In the genomic region with DNA sequence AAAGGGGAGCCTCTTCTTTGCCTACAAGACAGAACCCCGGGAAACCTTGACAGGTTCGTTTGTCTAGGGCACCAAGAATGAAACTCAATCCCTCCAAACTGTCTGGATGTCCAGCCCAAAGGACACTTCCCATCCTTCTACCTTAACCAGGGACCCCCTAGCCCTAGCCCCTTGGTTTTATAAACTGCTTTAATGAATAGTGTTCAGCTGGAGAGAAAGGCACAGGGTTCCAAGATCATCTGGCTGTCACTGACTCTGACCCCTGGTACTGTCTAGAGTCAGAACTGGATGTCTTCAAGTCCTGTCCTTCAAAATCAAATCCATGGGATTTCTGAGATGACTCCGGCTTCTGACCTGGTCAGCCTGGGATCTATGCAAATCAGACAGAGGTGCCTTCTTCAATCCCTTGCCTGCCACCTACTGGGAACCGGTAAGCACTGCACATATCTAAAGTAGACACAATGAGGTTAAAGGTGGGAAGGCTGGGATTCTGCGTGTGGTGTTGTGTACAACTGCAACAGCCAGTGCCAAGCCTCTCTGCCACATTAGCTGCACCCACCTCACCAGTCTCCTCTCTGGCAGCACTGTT, we compare ENCODE assay signal across 8 mouse cellular contexts. TPM values are rescaled to one million over a fixed set of nuclear protein-coding genes. Genes with fewer than 3 reads are reported as not detected.
DNase-seq lines count a peak whose midpoint lies in the region; ATAC-seq and TF ChIP-seq lines count a peak whose summit lies in the region.

No protein-coding gene starts in this region.

- peak; percentile 87 for TF ChIP-seq CTCF in kidney, postnatal 0 days (IDR thresholded peaks at IDR 0.05; ENCODE audit: low read depth)
- TF ChIP-seq CTCF in lung, adult 2 months (IDR thresholded peaks at IDR 0.05; ENCODE audit: insufficient read depth, low read length), result peak; percentile 74

- no peak for TF ChIP-seq POLR2A in lung, adult 2 months (IDR thresholded peaks at IDR 0.05; ENCODE audit: borderline replicate concordance, extremely low read depth, low read depth, low read length)

- peak; percentile 20 to 37 for DNase-seq in CD8-positive naive resting alpha-beta T cell, adult 2 months (ENCODE audit: low read depth in 2 of 2, low spot score in 2 of 2)
- peak; percentile 29 for DNase-seq in T-cell, adult 2 months (ENCODE audit: low spot score)
- DNase-seq in cerebellum, postnatal 14 days, result peak; percentile 90
- peak; percentile 58 for DNase-seq in gastrocnemius, postnatal 10 days
- peak; percentile 86 for DNase-seq in kidney, postnatal 0 days (ENCODE audit: low spot score)
- DNase-seq in lung, adult 2 months, result peak; percentile 58
- DNase-seq in ovary, postnatal 10 days (ENCODE audit: low spot score), result peak; percentile 11
- DNase-seq in yolk sac, embryonic 10.5 days (ENCODE audit: low spot score), result peak; percentile 36

- H3K27me3 ChIP-seq in kidney, postnatal 0 days (ENCODE audit: insufficient read depth, low read length), result no peaks in the 10 kb centered on the region

- no peaks in the 10 kb centered on the region for H3K36me3 ChIP-seq in kidney, postnatal 0 days (ENCODE audit: insufficient read depth, low read length)

- no peak overlapping the region for H3K4me2 ChIP-seq in kidney, postnatal 0 days (ENCODE audit: low read length)

- ATAC-seq in kidney, postnatal 0 days (replicated peaks; ENCODE audit: low FRiP score, low read depth), result peak; percentile 49; the same call in 1 of the 2 replicates

- H3K27ac ChIP-seq in kidney, postnatal 0 days, result no peak overlapping the region

- H3K4me3 ChIP-seq in kidney, postnatal 0 days (replicated peaks; ENCODE audit: low read depth, low read length), result no peak overlapping the region
- H3K4me3 ChIP-seq in lung, adult 2 months (replicated peaks; ENCODE audit: extremely low read depth, low read depth, low read length), result no peak overlapping the region

- no peaks in the 10 kb centered on the region for H3K4me1 ChIP-seq in kidney, postnatal 0 days (replicated peaks; ENCODE audit: insufficient read depth, low read length)
- H3K4me1 ChIP-seq in lung, adult 2 months (ENCODE audit: control insufficient read depth, insufficient read depth, low read length), result no peaks in the 10 kb centered on the region

- H3K9ac ChIP-seq in kidney, postnatal 0 days (ENCODE audit: low read depth, low read length), result no peak overlapping the region

- no peaks in the 10 kb centered on the region for H3K9me3 ChIP-seq in kidney, postnatal 0 days (replicated peaks; ENCODE audit: low read length)

- 12% methylated on average over 5 of the region's 5 CpGs for WGBS in kidney, postnatal 0 days
- WGBS in lung, adult 2 months, result 10% methylated on average over 5 of the region's 5 CpGs

RNA-seq across cellular contexts. Expression of a gene that starts 13.0 kb away (rescaled TPM):
- total RNA-seq in gastrocnemius, postnatal 10 days (2021), result under 1 TPM; 0.16 to 0.23 TPM
- polyA plus RNA-seq in kidney, postnatal 0 days (2015; fragmentation: Nextera tagmentation; extraction: Ambion mirVana), result 0.38 and 0.41 TPM in 2 replicates
- 0.08 and 0.11 TPM in 2 replicates for polyA plus RNA-seq in lung, adult 2 months (2012; rRNA removed)

RNA-seq across cellular contexts. Expression of a gene that starts 17.5 kb away (rescaled TPM):
- 10 to 100 TPM in 1 of 2 experiments, 1 to 10 TPM in 1; 9.8 to 12.4 TPM for total RNA-seq in gastrocnemius, postnatal 10 days (2021)
- polyA plus RNA-seq in kidney, postnatal 0 days (2015; fragmentation: Nextera tagmentation; extraction: Ambion mirVana), result 54.8 and 58.1 TPM in 2 replicates
- 1.2 and 1.8 TPM in 2 replicates for polyA plus RNA-seq in lung, adult 2 months (2012; rRNA removed)

Comparison
In these comparisons a context has a peak if more than half of its experiments do, and no peak if none do; other contexts are left out.
1. DNase-seq: peak in every context shown above with its lines; median percentile 90 in cerebellum, postnatal 14 days; 86 in kidney, postnatal 0 days; 58 in gastrocnemius, postnatal 10 days; 58 in lung, adult 2 months; 36 in yolk sac, embryonic 10.5 days; 29 in T-cell, adult 2 months; 28 in CD8-positive naive resting alpha-beta T cell, adult 2 months; 11 in ovary, postnatal 10 days.
2. RNA of a gene that starts 17.5 kb away (polyA plus RNA-seq): 54.8 to 58.1 TPM in kidney, postnatal 0 days; 1.2 to 1.8 TPM in lung, adult 2 months; every median in the first group is over 10 times any median in the second.